Mouse (Mus musculus) testis, adult 2 months (tissue): ENCODE measurements around the gene Lgi4.
A peak's percentile ranks its signal among the peaks of the same experiment; 100 is the strongest.

Experiments used
- CTCF ChIP-seq: fragments of 200-500 bp; IDR thresholded peaks from 2 replicates; pipeline ENCODE4 v1.5.1; 2012; ENCODE audit warnings: low read depth, mild to moderate bottlenecking, inconsistent platforms, low read length, moderate library complexity; ENCODE audit not compliant: control insufficient read depth, insufficient read depth, insufficient replicate concordance
- POLR2A ChIP-seq: fragments of 200-500 bp; IDR thresholded peaks from 2 replicates; pipeline ENCODE4 v1.6.1; 2012; ENCODE audit warnings: low read depth, mild to moderate bottlenecking, inconsistent platforms, low read length, moderate library complexity; ENCODE audit not compliant: control insufficient read depth

DNA sequence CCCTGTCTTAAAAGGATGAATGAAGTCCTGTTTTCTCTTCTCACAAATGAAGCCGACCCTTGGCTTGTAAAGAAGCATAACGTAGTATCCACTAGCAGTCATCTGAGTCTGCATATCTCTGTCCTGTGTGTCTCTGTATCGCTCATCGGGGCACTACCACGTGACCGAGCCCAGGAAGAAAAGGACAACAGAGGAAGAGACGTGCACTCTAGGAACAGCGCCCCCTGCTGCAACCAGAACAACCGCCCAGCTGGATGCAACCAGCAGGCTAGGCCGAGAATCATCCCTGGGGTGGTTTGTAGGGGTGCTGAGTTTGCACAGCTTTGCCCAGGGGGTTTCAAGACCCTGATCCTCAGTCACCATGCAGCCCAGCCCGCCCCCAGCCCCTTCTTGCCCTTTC lies 24.4 kb upstream of the Lgi4 start:
- TF ChIP-seq POLR2A, result no peak
- peak; percentile 69; the same call in 1 of the 2 replicates for TF ChIP-seq CTCF
